Mouse (Mus musculus) embryonic fibroblast, embryonic 13.5 days (primary cell): ENCODE data around the gene Bak1. TPM values are rescaled to one million over a fixed set of nuclear protein-coding genes. Genes with fewer than 3 reads are reported as not detected.
A peak's percentile ranks its signal among the peaks of the same experiment; 100 is the strongest.

Experiments
- H3K27ac ChIP-seq: 2 replicates; pipeline ENCODE4 v1.5.1; 2012; ENCODE audit warnings: low read length, control low read depth, inconsistent platforms; ENCODE audit not compliant: insufficient read depth
- H3K4me1 ChIP-seq: 2 replicates; pipeline ENCODE4 v1.6.1; 2011; ENCODE audit warnings: low read length; ENCODE audit not compliant: control insufficient read depth, insufficient read depth
- H3K4me3 ChIP-seq: 2 replicates; pipeline ENCODE4 v1.5.1; 2011; ENCODE audit warnings: mild to moderate bottlenecking, control low read depth, low read length; ENCODE audit not compliant: insufficient read depth
- CTCF ChIP-seq: IDR thresholded peaks from 2 replicates; pipeline ENCODE4 v1.5.1; 2011; ENCODE audit warnings: mild to moderate bottlenecking, control low read depth, low read length, moderate library complexity, borderline replicate concordance; ENCODE audit not compliant: insufficient read depth
- POLR2A ChIP-seq: IDR thresholded peaks from 2 replicates; pipeline ENCODE4 v1.6.1; 2011; ENCODE audit warnings: low read depth, mild to moderate bottlenecking, control low read depth, low read length, moderate library complexity
- polyA plus RNA-seq: library from polyadenylated mRNA; stranded (reverse); fragments of >200 nt; gene quantifications from 2 replicates; pipeline ENCODE4 v1.2.4, GENCODE M21; 2011; ENCODE audit warnings: low read depth; ENCODE audit not compliant: missing spikeins, insufficient read length

The Bak1 gene
- polyA plus RNA-seq, 1 experiment, result 114 TPM

DNA sequence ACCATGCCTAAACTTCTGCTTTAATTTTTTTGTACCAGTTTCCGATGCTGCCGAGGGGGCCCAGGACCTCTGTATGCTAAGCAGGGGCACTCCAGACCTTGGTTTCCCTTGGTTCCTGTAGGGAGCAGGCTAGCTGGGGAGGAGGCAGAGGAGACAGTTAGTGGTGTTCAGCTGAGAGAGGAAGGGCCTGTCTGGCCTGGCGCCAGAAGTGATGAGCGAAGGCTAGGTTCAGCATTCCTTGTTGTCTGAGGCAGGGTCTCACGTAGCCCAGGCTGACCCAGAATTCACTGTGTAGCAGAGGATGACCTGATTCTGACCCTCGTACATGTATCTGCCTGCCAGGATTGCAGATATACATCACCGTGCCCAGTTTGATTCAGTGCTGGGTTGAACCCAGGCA is 42.1 kb upstream of the Bak1 start:
- peaks cover 14% of the 10 kb centered on the region; the same call in 1 of the 2 replicates for H3K4me1 ChIP-seq
- no peak overlapping the region for H3K27ac ChIP-seq
- no peak for TF ChIP-seq POLR2A
- no peak overlapping the region for H3K4me3 ChIP-seq

DNA sequence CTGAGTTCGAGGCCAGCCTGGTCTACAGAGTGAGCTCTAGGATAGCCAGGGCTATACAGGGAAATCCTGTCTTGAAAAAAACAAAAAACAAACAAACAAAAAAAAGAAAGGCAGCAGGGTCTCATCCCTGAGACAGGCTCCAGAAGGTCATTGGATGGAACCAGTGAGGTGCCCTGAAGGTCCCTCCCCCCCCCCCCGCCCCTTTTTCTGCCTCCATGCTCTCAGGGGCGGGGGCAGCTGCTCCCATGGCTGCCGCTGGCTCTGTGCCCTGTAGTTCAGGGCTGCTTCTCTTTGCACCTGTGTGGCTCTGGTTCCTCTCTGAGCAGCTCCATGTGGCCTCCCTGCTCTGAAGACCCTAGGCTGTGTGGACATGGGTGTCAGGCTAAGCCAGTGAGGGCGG is 40.3 kb upstream of the Bak1 start:
- no peak for TF ChIP-seq CTCF
- no peak for TF ChIP-seq POLR2A
- no peak overlapping the region for H3K27ac ChIP-seq

DNA sequence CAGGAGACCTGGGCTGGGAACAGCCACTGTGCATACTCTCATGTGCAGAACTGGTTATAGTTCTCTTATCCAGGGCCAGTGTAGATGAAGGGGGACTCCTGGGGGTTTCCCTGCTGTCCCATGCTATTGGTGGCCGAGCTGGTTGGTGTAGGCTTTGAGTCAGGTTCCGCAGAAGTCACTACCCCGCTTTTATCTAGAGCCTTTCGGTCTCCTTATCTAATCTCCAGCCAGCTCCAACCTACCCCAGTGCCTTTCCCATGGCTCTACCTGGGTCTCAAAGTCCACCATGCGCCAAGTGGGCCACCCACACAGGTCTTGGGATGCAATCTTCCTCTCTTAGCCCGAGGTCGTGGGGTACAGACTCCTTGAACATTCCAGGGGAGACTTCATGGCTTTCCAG is 37.3 kb upstream of the Bak1 start:
- H3K27ac ChIP-seq, result no peak overlapping the region
- no peak for TF ChIP-seq POLR2A
- no peak for TF ChIP-seq CTCF
- H3K4me3 ChIP-seq, result no peak overlapping the region
- H3K4me1 ChIP-seq, result peaks cover 11% of the 10 kb centered on the region; the same call in 1 of the 2 replicates

More for the DNA sequence above, 40.3 kb upstream of the Bak1 start:
- H3K4me3 ChIP-seq, result no peak overlapping the region
- H3K4me1 ChIP-seq, result peaks cover 6% of the 10 kb centered on the region; the same call in 1 of the 2 replicates

DNA sequence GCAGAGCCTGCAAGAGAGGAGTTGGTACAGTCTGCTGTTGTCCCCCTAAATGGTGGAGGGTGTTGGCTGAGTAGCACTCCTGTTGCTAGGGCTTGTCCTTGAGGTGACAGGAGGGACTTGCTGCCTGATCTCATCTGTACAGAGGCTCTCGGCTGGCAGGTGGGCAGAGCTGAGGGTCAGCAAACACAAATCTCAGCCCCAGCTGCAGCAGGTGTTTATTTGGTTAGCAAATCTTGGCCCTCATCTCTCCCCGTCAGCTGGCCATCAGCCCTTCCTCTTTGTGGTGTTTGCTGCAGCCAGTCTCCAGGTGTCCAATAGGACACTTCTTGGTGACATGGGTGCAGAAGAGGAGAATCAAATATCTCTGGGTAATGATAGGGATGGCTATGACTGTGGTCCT is 35.4 kb upstream of the Bak1 start:
- Histone ChIP-seq H3K27ac (no peak overlapping the region), H3K4me1 (peaks cover 10% of the 10 kb centered on the region), H3K4me3 (no peak overlapping the region)
- no peak for TF ChIP-seq CTCF
- no peak for TF ChIP-seq POLR2A

DNA sequence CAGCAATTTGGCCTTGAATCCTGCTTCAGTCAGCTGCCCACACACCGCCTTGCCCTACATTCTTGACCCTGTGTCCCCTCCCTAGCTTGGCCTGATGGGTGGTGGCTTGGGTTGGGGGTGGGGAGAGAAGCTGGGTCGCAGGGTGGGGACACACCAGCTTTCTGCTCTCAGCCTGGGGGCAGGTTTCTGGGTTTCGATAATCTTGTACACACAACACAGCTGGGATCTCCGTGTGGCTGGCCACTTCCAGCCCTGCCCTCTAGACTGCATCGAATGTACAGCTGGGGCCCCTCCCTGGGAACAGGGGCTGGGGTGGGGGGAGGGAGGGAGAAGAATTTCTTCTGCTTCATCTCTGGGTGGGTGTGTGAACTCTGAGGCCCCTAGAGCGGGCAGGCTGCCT is 34.9 kb upstream of the Bak1 start:
- no peak for TF ChIP-seq POLR2A
- no peak for TF ChIP-seq CTCF
- no peak overlapping the region for H3K4me3 ChIP-seq
- peaks cover 10% of the 10 kb centered on the region for H3K4me1 ChIP-seq
- H3K27ac ChIP-seq, result no peak overlapping the region

DNA sequence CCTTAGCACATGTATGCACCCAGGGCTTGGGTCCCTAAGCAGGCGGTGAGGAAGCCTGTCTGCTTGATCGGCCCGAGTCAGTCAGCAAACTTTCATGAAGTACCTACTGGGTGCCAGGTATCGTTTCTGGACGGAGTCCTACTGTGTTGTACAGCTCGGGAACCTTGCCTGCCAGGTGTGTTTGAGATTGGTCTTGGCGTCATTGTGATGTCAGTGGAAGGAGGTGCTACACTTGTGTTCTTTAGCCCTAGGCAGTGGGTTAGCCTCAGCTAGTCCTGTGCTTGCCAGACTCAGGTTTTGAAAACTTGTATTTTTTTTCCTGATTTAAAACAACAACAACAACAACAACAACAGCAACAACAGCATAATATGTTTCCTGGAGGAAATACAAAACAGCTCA is 33.9 kb upstream of the Bak1 start:
- H3K4me3 ChIP-seq, result no peak overlapping the region
- TF ChIP-seq POLR2A (no peak), CTCF (no peak)
- H3K4me1 ChIP-seq, result peaks cover 10% of the 10 kb centered on the region

DNA sequence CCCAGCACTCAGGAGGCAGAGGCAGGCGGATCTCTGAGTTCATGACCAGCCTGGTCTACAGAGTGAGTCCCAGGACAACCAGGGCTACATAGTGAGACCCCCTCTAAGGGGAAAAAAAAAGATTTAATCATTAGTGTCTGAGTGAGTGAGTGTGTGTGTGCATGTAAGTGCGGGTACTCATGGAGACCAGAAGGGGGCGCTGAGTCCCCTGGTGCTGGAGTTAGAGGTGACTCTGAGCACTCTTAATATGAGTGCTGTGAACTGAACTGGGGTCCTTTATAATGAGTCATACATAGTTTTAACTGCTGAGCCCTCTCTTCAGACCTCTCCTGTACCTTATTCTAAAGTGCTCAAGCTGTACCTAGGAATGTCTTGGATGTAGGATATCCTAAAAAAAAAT is 32.9 kb upstream of the Bak1 start:
- Histone ChIP-seq H3K4me3 (no peak overlapping the region), H3K27ac (no peak overlapping the region), H3K4me1 (peaks cover 10% of the 10 kb centered on the region)
- TF ChIP-seq POLR2A (no peak), CTCF (no peak)

More for the DNA sequence above, 33.9 kb upstream of the Bak1 start:
- no peak overlapping the region for H3K27ac ChIP-seq

DNA sequence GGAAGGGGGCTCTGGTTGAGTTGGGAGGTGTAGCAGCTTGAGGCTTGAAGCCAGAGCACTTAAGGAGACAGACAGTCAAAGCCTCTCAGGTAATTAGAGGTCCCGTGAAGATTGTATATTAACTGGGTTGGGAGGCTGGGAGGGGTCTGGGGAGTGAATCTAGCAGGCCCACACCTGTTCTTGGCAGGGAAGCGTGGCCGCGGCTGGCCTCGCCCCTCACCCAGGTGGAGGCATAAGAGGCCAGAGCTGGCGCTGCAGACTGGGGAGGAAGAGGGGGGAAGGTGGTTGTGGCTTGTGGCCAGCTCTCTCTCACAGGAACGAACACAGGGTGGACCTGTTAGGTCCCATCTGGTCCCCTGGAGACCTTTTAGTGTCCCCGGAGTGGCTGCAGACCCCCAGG is 31.9 kb upstream of the Bak1 start:
- peaks cover 10% of the 10 kb centered on the region for H3K4me1 ChIP-seq
- no peak overlapping the region for H3K27ac ChIP-seq
- TF ChIP-seq POLR2A (no peak), CTCF (no peak)

DNA sequence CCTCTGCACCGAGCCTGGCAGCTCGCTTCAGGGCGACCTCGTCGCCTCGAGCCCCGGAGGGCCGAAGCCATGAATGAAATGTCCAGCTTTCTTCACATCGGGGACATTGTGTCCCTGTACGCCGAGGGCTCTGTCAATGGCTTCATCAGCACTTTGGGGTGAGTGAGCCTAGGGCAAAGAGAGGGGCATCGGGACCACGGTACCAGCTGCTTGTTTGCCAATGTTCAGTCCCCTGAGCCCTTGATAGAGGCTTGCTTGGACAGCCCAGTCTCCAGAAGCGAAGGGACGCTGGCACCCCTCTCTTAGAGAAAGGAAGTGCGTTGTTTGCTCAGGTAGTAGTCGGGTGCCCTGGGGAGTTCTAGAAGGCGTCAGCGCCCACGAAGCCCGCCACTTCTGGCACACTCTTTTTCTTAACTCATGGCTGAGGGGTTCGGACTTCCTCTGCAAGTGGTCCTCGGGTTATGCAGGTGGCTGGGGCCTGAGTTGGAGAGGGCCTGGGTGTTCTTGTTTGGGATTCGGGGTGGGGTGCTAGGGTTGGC is 28.8 kb upstream of the Bak1 start:
- TF ChIP-seq POLR2A, result no peak
- no peak for TF ChIP-seq CTCF
- Histone ChIP-seq H3K4me1 (peaks cover 4% of the 10 kb centered on the region; the same call in 1 of the 2 replicates), H3K27ac (peak overlapping the region; percentile 17; the same call in 1 of the 2 replicates), H3K4me3 (peak overlapping the region; percentile 77)

More for the DNA sequence above, 31.9 kb upstream of the Bak1 start:
- no peak overlapping the region for H3K4me3 ChIP-seq

DNA sequence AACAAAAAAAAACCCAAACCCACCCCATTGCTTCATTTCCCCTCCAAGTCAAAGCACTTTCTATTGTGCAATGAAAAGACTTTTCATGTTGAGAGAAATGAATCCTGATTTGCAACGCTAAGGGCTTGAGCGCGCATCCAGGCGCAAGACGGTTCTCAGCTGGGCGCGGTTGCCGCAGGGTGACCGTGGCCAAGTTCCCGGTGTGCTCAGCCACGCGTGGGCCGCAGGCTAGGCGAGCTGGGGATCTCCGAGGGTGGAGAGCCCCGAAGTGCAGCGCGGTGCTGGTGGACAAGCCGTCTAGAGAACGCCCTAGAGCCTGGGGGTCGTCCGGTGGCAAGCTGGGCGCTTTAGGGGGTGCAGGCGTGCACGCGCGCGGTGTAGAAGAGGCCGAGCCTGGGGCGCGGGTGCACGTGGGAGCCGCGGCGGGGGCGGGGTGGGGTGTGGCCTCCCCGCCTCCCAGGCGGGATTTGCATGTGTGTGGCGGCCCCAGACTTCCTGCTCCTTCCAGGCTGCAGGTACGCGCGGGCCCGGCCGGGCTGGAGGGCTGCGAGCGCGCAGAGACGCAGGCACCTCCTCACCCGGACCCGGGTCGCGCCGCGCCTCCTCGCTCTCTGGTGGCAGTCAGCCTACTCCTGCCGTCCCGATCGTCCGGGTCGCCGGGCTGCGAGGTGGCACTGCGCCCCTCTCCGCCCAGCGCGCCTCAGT is 28.2 kb upstream of the Bak1 start, which contains the start of gene Itpr3:
Gene Itpr3 (plus strand): TSS at position 493 of the 705 bp plus-strand sequence.
- TF ChIP-seq POLR2A (peak; percentile 73), CTCF (no peak)
- H3K4me1 ChIP-seq, result peaks cover 4% of the 10 kb centered on the region; the same call in 1 of the 2 replicates
- peak within 1 kb of the TSS; percentile 77 for H3K4me3 ChIP-seq
- H3K27ac ChIP-seq, result peak within 1 kb of the TSS; percentile 83
